Mouse (Mus musculus) hematopoietic stem cell, adult 5-6 weeks (primary cell): ENCODE data around the gene Npr2. TPM values are rescaled to one million over a fixed set of nuclear protein-coding genes. Genes with fewer than 3 reads are reported as not detected.
A peak's percentile ranks its signal among the peaks of the same experiment; 100 is the strongest.

ENCODE experiments used
- ATAC-seq, 2 experiments: fragments of 125-278 bp in 1 of 2; replicated peaks in 1 of 2; 2 replicates each; pipeline ENCODE4 v1.8.0; 2016 to 2017; ENCODE audit warnings: inconsistent platforms in 2 of 2, mild to moderate bottlenecking in 2 of 2, moderate number of reproducible peaks in 2 of 2, low read depth in 1 of 2, moderate TSS enrichment in 1 of 2; ENCODE audit not compliant: low FRiP score in 2 of 2, poor library complexity in 2 of 2, severe bottlenecking in 2 of 2, insufficient read depth in 1 of 2, low TSS enrichment in 1 of 2
- total RNA-seq: library from RNA; stranded (forward); fragments of 172-1452, 232-1000 nt; gene quantifications from 2 replicates; pipeline ENCODE4 v1.2.3, GENCODE M21; 2017

Gene Npr2
- total RNA-seq, 1 experiment from 2014 or later, result 7.2 TPM

DNA sequence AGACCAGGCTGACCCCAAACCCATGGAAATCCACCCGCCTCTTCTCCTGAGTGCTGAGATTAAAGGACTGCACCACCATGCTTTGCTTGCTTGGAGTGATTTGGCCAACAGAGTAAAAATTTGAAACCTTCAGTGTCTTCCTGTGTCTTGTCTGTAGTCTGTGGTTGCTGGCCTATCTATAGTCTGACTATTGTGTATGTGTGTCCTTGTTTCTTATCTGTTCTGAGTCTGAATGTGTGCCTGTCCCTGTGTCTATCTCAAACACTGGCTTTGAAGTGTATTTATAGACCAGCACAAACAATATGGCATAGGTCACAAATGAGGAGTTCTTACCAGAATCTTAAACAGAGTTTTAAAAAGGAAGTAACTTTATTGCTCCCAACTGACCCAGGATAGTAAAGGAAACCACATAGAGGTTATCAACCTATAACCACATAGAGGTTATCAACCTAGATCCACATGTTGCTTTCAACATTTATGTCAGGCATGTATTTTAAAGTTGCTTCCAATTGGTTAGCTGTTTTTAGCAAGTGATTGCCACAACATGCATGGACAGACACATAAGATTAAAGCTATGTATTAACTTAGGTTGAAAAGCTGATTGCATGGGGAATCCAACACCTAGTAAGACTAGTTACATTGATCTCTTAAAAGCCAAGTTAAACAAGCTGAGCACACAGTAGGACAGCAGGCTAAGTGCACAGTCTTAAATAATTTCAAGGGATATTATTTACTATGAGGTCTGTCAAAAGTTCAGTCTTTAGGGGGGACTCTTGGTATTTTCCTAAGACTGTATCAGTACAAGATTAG is 62.9 kb downstream of the Npr2 start:
- peak in 1 of 2 experiments; percentile 29; a peak in 1 of 4 replicates for ATAC-seq

GRCm38 (mm10) chr4:43695249-43695671 is 63.5 kb downstream of the Npr2 start:
- ATAC-seq, result no peak

DNA sequence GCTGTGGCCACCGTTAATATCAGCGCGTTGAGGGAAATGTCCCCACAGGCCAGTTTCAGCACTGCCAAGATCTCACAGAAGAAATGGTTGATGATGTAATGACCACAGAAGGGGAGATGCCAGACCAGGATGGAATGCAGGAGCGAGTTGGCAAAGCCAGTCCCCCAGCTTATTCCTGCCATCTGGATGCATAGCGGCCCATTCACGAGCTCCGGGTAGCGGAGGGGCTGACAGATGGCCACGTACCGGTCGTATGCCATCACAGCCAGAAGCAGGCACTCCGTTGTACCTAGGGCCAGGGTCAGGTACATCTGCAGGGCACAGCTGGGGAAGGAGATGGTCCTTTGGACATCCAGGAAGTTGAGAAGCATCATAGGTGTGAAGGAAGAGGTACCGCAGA is 64.8 kb downstream of the Npr2 start:
- no peak for ATAC-seq

GRCm38 (mm10) chr4:43700707-43701106 is 69.0 kb downstream of the Npr2 start, which contains the start of gene Olfr70:
Olfr70 (minus strand) TSS chr4:43700807.
- ATAC-seq, result no peak

Other genes starting within 250 kb of the Npr2 start
- gene Rusc2, start 250.0 kb upstream of the Npr2 start, total RNA-seq, result 2.8 and 4.8 TPM in 2 replicates
- gene Fam166b, start 202.8 kb upstream of the Npr2 start, total RNA-seq, result not detected in 2 replicates
- gene Tesk1, start 190.0 kb upstream of the Npr2 start, total RNA-seq, result 12.0 and 17.6 TPM in 2 replicates
- gene Cd72, start 177.3 kb upstream of the Npr2 start, total RNA-seq, result 91.6 and 153 TPM in 2 replicates
- not detected in 2 replicates for gene Sit1, start 148.2 kb upstream of the Npr2 start, total RNA-seq
- 45.7 and 55.6 TPM in 2 replicates for gene Ccdc107, start 139.0 kb upstream of the Npr2 start, total RNA-seq
- 66.5 and 76.9 TPM in 2 replicates for gene Arhgef39, start 132.2 kb upstream of the Npr2 start, total RNA-seq
- gene Car9, start 125.0 kb upstream of the Npr2 start, total RNA-seq, result 2.4 and 10.6 TPM in 2 replicates
- gene Tpm2, start 108.2 kb upstream of the Npr2 start, total RNA-seq, result 18.6 and 28.2 TPM in 2 replicates
- 76.7 and 97.5 TPM in 2 replicates for gene Creb3, start 69.6 kb upstream of the Npr2 start, total RNA-seq
- 306 and 337 TPM in 2 replicates for gene Tln1, start 69.2 kb upstream of the Npr2 start, total RNA-seq
- gene Rgp1, start 53.2 kb upstream of the Npr2 start, total RNA-seq, result 13.6 and 41.0 TPM in 2 replicates
- 11.9 and 19.9 TPM in 2 replicates for gene Gba2, start 53.1 kb upstream of the Npr2 start, total RNA-seq
- gene Msmp, start 47.4 kb upstream of the Npr2 start, total RNA-seq, result 0.40 TPM in 1 of 2 replicates, not detected in the other
- gene Spag8, start 21.7 kb downstream of the Npr2 start, total RNA-seq, result not detected in 2 replicates
- gene Hint2, start 24.5 kb downstream of the Npr2 start, total RNA-seq, result 61.0 and 88.4 TPM in 2 replicates
- gene Tmem8b, start 37.0 kb downstream of the Npr2 start, total RNA-seq, result 1.3 and 1.8 TPM in 2 replicates
- gene Fam221b, start 37.2 kb downstream of the Npr2 start, total RNA-seq, result 0.44 and 0.50 TPM in 2 replicates
- not detected in 2 replicates for gene Olfr70, start 68.9 kb downstream of the Npr2 start, total RNA-seq
- gene Olfr71, start 78.3 kb downstream of the Npr2 start, total RNA-seq, result not detected in 2 replicates
- gene Hrct1, start 95.3 kb downstream of the Npr2 start, total RNA-seq, result not detected in 2 replicates
- gene Spaar, start 98.1 kb downstream of the Npr2 start, total RNA-seq, result not detected in 2 replicates
- not detected in 2 replicates for gene Olfr159, start 139.1 kb downstream of the Npr2 start, total RNA-seq
- not detected in 2 replicates for gene Olfr156, start 192.0 kb downstream of the Npr2 start, total RNA-seq
- gene Olfr157, start 208.3 kb downstream of the Npr2 start, total RNA-seq, result not detected in 2 replicates
- gene Olfr155, start 219.6 kb downstream of the Npr2 start, total RNA-seq, result not detected in 2 replicates
- 2.5 and 2.8 TPM in 2 replicates for gene Reck, start 243.6 kb downstream of the Npr2 start, total RNA-seq